Mouse (Mus musculus) thymus, adult 2 months (tissue): ENCODE data around the gene Wdr93.

Experiments used
- CTCF ChIP-seq: fragments of 200-500 bp; IDR thresholded peaks from 2 replicates; pipeline ENCODE4 v1.5.1; 2012; ENCODE audit warnings: mild to moderate bottlenecking, control low read depth, low read length, moderate library complexity, borderline replicate concordance; ENCODE audit not compliant: control insufficient read depth, poor library complexity, insufficient read depth; ENCODE audit errors: extremely low read depth
- POLR2A ChIP-seq: fragments of 200-500 bp; IDR thresholded peaks from 2 replicates; pipeline ENCODE4 v1.6.1; 2012; ENCODE audit warnings: mild to moderate bottlenecking, low read length, control low read depth, moderate library complexity; ENCODE audit not compliant: control insufficient read depth, poor library complexity, insufficient read depth; ENCODE audit errors: extremely low read depth

DNA sequence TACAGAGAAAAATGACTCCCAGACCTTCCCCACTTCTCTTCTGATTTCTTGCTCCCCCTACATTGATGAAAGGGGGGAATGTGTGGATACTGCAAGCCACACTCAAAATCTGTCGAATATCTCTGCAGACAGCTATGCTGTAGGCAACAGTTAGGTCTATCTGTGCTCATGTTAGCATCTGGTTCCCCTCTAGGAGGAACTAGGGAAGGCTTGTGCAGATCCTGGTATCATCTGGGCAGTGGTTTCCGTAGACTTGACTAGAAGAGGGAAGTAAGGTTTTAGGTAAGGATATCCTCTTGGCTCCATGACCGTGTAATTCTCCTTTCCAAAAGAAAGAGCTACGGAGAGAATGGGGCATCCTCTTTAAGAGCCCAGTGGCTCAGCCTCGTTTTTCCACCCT is 1.6 kb downstream of the Wdr93 start:
- no peak for TF ChIP-seq CTCF
- TF ChIP-seq POLR2A, result no peak
